Mouse (Mus musculus) B cell, adult (primary cell): ENCODE data around the gene Nrcam. TPM values are rescaled to one million over a fixed set of nuclear protein-coding genes. Genes with fewer than 3 reads are reported as not detected.

Experiments used
- total RNA-seq: library from RNA; stranded (reverse); gene quantifications from 4 replicates; pipeline ENCODE4 v1.2.4, GENCODE M21; 2023; ENCODE audit not compliant: inconsistent age

Gene Nrcam
- not detected in 4 replicates for total RNA-seq

DNA sequence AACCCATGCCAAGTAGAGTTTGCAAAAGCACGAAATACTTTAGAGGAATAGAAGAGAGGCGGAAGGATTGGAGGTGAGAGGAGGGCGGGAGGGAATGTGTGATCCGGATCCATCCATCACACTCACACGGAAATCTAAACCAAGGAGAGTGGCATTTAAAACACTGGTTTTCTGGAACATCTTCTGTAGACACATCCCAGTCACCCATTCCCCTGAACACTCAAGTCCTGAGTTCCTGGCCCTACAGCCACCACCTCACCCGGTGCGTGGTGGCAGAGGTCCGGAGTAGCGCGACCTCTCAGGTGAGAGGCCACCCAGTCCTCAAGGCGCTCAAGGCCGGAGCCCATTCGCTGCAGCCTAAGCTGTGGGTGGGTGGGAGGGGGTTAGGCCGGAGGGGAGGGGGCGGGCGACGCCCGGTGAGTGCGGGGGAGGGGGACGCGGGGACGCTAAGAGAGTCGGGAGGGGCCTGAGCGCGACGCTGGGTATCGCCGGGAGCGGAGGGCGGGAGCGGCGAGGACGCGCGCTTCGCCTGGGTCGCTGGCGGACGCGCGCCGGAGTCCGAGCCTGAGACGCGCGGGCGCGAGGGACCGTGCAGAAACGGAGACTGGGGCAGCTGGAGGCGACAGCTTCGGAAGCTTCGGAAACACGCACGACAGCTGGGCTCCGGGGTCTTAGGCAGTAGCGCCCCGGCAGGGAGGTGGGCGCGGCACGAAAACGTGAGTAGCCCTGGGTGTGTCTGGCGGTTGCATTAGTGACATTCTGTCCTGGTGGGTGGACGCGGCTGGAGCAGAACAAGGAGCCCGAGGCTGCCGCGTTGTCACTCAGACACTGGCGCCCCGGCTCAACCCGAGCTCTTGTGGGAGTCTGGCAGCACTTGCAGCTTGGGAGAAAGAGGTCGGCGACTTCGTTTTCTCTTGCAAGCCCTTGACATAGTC lies at the start of gene Nrcam:
Gene Nrcam (plus strand): TSS at position 505 of the 935 bp plus-strand sequence.

Other genes starting within 250 kb of the Nrcam start
- gene Dnajb9, start 118.6 kb upstream of the Nrcam start, total RNA-seq = 253 to 266 TPM (median 258 TPM) in 4 replicates
- 51.2 to 63.3 TPM (median 56.2 TPM) in 4 replicates for gene Pnpla8, start 107.5 kb upstream of the Nrcam start, total RNA-seq